Mouse (Mus musculus) left cerebral cortex, adult 2 months (tissue): ENCODE measurements around the gene Rapgefl1. TPM values are rescaled to one million over a fixed set of nuclear protein-coding genes. Genes with fewer than 3 reads are reported as not detected.

Experiments
- DNase-seq, 2 experiments: peaks; one replicate each; pipeline ENCODE4 v3.0.0; 2021 to 2022; ENCODE audit warnings: low spot score in 2 of 2, mixed read lengths in 1 of 2; ENCODE audit errors: extremely low spot score in 1 of 2
- H3K27ac ChIP-seq: fragments of 200-600 bp; 2 replicates; pipeline ENCODE4 v1.8.1; 2022
- H3K4me3 ChIP-seq: fragments of 200-600 bp; 2 replicates; pipeline ENCODE4 v1.8.1; 2022
- CTCF ChIP-seq: fragments of 200-600 bp; IDR thresholded peaks from 2 replicates; pipeline ENCODE4 v1.8.1; 2022; ENCODE audit warnings: antibody characterized with exemption, mild to moderate bottlenecking, moderate library complexity
- intact Hi-C: fragments of 180-260 bp; cut with DNase I; formaldehyde crosslinking; loops from one replicate; pipeline ENCODE4 v1.15.1; 2025
- total RNA-seq, 2 experiments: library from RNA; stranded (reverse); gene quantifications; 2 replicates each; pipeline ENCODE4 v1.2.3; 2021

Rapgefl1 gene
- total RNA-seq, 2 experiments from 2014 or later: 144 to 153 TPM

DNA sequence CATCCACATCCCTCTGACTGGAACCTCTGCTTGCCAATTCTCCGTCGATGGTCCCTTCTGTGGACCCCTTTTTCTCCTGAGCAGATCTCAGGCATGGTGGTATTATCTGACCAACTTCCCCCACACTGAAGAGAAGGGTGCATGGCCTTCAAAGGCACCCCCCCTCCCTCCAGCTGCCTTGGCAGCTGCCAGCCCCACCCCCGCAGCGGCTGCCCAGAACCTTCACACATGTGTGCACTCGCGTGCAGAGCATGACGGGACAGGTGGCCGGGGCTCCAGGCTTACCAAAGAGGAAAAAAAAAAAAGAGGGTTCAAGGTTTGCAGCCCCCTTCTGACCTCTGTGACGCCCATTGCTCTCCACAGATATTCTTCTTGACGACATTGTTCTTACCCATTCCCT, 3.3 kb downstream of the Rapgefl1 start:
- no peak for TF ChIP-seq CTCF
- DNase-seq: no peak
- H3K27ac ChIP-seq: no peak overlapping the region
- no peak overlapping the region for H3K4me3 ChIP-seq
- intact Hi-C loops: loop anchor here (5.0 kb wide), 1 partner anchor 43 kb away; the partner anchor contains the start of gene Msl1

DNA sequence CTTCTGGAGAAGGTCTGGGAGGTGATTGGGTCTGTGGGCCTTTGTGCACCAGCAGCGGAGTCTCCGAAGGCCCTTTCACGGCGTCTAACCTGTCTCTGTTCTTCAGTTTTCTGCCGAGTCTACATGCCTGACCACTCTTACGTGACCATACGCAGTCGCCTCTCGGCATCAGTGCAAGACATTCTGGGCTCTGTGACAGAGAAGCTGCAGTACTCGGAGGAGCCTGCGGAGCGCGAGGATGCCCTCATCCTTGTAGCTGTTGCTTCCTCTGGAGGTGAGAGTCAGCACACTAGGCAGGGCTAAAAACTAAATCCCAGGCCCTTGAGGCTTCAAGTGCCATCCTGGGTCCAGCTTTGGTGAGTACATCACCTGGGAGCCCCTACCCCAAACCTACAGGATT, 9.4 kb downstream of the Rapgefl1 start:
- no peak overlapping the region for H3K27ac ChIP-seq
- H3K4me3 ChIP-seq: no peak overlapping the region
- peak; percentile 28 for TF ChIP-seq CTCF
- no peak for DNase-seq
- intact Hi-C loops: no loop called here

DNA sequence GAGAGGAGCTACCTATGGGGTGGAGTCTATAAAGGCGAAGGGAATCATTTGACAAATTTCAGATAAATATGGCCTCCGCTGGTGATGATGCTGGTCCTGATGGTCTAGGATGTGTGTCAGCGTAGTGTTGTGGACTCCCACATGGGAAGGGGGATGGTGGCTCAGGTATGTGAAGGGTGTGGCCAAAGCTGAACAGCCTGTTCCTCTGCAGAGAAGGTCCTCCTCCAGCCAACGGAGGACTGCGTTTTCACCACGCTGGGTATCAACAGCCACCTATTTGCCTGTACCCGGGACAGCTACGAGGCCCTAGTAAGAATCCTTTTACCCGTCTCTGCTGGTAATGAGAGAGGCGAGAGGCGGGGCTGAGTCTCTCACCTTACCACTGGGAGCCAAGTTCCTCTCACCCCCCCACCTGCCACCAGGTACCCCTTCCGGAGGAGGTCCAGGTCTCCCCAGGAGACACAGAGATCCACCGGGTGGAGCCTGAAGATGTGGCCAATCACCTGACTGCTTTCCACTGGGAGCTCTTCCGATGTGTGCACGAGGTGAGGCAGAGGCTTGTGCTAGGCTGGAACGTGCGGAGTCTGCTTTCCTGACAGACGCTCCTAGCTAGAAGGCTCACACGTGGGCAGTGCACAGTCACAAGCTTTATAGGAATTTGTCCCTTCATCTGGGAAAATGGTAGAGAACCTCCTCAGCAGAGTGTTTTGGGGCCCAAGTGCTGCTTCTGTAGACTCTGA, 10.4 kb downstream of the Rapgefl1 start:
- TF ChIP-seq CTCF: no peak
- Histone ChIP-seq H3K4me3 (no peak overlapping the region), H3K27ac (no peak overlapping the region)
- no peak for DNase-seq
- intact Hi-C loops: no loop called here

DNA sequence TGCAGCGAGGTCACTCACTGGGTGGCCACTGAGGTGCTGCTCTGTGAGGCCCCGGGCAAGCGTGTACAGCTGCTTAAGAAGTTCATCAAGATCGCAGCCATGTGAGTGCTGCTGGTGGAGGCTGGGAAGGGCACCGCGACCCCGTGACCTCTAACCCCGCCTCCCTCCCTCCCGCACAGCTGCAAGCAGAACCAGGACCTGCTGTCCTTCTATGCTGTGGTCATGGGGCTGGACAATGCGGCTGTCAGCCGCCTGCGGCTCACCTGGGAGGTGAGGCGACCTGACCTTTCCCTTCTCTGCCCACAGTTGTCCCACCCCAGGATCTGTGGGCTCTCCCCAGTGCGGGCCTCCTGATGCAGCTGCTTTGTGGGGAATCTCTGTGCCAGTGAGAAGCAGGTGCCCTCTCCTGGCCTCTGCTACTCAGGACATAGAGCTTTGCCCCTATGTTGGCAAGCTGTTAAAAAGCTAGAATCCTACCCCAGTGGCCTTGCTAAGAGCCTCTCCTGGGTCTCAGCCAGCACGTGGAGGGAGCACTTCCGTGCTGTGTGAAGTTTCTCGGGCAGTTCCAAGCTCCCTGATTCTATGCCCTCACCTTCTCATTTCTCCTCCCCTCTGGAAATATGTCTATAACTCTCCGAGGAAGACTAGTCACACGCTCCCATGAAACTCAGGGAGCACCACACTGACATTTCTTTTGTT, 12.8 kb downstream of the Rapgefl1 start:
- intact Hi-C loops: no loop called here
- TF ChIP-seq CTCF: no peak
- Histone ChIP-seq H3K27ac (no peak overlapping the region), H3K4me3 (no peak overlapping the region)
- no peak for DNase-seq

DNA sequence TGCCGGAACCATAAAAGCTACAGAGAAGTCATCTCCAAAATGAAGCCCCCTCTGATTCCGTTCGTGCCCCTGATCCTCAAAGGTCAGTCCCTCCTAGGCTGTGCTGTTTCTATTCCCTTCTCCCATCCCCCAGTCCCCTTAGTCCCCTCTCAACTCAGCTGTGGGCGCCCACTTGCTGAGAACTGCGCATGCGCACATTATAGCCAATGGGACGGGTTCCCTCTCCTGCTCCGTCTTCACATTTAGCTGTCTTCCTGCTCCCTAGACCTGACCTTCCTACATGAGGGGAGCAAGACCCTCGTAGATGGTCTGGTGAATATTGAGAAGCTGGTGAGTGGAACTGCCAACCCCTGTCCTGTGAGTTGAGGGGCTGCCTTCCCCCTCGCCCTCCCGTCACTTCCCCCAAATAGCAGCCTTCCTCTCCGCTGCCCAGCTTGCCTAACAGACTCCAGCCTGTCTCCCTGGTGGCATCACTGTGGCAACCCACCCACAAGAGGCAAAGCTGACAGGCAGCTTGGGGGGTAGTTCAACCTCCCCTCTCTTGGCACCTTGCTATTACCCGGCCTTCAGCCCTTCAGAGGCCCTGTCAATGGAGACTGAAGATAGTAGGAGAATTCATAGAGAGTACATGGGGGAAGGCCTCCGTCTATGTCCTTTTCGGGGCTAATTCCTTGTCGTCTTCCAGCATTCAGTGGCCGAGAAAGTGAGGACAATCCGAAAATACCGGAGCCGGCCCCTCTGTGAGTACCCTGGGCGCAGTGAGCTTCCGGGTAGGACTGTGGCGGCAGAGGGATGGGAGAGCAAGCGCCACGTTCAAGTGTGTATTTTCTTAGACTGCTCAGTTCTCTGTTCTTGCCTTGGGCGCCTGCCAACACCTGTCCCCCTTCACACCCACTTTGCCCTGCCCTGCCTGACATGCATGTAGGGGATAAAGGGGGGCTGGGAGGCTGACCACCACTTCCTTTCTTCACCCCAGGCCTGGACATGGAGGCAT, 13.8 kb downstream of the Rapgefl1 start:
- TF ChIP-seq CTCF: no peak

DNA sequence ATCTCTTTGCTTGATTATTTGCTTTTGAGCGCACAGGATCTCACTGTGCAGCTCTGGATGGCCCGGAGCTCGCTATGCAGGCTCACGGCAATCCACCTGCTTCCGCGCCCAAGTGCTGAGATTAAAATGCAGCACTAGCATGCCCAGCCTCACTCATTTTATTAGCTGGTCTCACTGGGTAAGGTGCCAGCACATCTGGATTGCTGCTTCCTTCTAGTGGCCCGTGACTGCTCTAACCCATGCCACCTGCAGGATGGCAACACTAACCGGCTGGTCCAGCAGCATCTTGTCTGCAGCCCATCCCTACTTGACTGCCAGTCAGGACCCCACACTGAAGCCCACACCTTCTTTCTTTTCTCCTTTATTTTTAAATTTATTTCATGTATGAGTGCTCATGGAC, 17.5 kb downstream of the Rapgefl1 start:
- no peak; the same call in 1 of the 2 replicates for TF ChIP-seq CTCF
- Histone ChIP-seq H3K27ac (no peak overlapping the region), H3K4me3 (no peak overlapping the region)
- intact Hi-C loops: no loop called here
- DNase-seq: no peak

More for the DNA sequence above, 13.8 kb downstream of the Rapgefl1 start:
- intact Hi-C loops: no loop called here
- DNase-seq: no peak
- Histone ChIP-seq H3K27ac (peak overlapping the region; percentile 36), H3K4me3 (no peak overlapping the region)

DNA sequence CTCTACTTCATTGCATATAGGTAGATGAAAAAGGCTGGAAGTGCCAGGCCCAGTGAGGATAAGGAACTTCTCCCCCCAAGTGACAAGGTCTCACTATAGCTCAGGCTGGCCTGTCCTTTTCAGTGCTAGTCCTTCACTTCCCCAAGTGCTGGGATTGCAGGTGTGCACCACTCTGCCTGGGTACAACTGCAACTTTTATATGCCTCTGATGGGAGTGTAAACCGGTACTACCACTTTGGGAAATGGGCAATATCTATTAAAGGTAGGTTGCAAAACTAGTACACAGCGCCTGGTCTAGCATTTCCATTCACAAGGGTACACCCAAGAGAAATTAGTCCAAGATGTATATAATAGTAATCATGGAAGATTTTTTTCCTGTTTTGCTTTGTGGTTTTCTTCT, 18.1 kb downstream of the Rapgefl1 start:
- Histone ChIP-seq H3K27ac (no peak overlapping the region), H3K4me3 (no peak overlapping the region)
- TF ChIP-seq CTCF: no peak
- no peak for DNase-seq
- intact Hi-C loops: loop anchor here (5.0 kb wide), 1 partner anchor 298 kb away; no protein-coding TSS in a partner anchor

DNA sequence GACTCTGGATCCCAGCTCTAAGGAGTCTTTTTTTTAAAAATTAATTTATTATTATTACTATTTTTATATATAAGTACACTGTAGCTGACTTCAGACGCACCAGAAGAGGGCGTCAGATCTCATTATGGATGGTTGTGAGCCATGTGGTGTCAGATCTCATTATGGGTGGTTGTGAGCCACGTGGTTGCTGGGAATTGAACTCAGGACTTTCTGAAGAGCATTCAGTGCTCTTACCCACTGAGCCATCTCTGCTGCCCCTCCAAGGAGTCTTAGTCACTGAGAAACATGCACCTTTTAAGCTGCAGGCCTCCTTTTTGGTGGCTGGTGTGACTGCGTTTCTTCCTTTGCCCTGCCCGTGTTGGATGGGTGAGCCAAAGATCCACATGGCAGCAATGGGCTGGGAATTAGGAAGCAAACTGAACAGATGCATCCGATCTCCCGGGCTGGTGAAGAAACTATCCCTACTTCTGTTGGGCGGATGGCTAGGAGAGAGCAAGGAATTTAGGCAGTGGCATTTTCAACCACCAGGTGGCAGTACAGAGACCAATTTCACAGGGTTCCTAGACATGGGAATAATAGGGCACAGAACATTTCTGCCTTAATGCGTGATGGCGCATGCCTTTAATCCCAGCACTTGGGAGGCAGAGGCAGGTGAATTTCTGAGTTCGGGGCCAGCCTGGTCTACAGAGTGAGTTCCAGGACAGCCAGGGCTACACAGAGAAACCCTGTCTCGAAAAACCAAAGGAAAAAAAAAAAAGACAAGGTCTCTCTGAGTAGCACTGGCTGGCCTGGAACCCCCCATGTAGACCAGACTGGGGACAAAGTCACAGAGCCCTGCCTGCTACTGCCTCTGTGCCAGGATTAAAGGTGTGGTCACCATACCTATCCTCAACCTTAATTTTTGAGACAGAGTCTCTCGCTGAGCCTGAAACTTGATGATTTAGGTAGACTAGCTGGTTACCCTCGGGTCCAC, 22.5 kb downstream of the Rapgefl1 start:
- intact Hi-C loops: loop anchor here (1.0 to 5.0 kb wide), 2 partner anchors 50 to 293 kb away; no protein-coding TSS in a partner anchor
- TF ChIP-seq CTCF: peak; percentile 82

DNA sequence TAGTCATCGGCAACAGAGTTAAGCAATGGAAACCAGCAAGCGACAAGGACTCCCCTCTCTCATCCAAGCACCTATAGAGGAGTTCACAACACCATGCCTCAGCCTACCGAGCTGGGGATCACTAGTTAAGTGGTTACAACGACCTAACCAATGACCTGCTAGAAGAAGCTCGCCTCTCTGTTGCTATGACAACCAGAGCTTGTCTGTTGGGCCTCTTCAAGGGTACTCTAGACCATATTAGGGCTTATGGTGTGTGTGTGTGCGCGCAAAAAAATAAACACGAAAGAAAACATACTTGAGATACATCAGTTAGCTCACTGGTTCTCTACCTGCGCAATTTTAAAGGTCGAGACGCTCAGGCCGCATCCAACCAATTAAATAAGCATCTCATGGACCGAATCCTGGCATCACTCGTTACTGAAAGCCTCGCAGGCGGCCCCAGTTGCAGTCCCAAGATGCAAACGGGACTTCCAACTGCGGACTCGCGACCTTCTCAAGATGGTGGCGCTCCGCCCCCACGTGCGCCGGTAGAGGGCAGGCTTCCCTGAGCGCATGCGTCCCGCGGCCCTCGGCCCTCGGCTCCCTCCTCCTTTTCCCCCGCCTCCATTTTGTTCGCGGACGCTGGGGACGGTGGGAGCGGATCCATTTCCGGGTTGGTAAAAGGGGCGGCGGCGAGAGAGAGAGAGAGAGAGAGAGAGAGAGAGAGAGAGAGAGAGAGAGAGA, 26.6 kb downstream of the Rapgefl1 start, which contains the start of gene Wipf2:
Gene Wipf2, plus strand, starts transcription at position 611 of the 723 bp plus-strand sequence.
- intact Hi-C loops: loop anchor here (5.0 kb wide), 1 partner anchor 104 kb away; no protein-coding TSS in a partner anchor
- peak within 1 kb of the TSS; percentile 90 for H3K27ac ChIP-seq
- peak; percentile 96 for DNase-seq
- TF ChIP-seq CTCF: peak; percentile 73
- H3K4me3 ChIP-seq: peak within 1 kb of the TSS; percentile 53

More for the DNA sequence above, 22.5 kb downstream of the Rapgefl1 start:
- DNase-seq: peak; percentile 81 to 91
- Histone ChIP-seq H3K27ac (no peak overlapping the region), H3K4me3 (no peak overlapping the region)
